Mouse (Mus musculus): ENCODE measurements at regions not wholly inside any gene's neighbourhood (a gene's known extent, or its start where the extent isn't known, plus 50 kb on each side); places are given as distances from the start of the nearest gene placed in this dataset.

DNA sequence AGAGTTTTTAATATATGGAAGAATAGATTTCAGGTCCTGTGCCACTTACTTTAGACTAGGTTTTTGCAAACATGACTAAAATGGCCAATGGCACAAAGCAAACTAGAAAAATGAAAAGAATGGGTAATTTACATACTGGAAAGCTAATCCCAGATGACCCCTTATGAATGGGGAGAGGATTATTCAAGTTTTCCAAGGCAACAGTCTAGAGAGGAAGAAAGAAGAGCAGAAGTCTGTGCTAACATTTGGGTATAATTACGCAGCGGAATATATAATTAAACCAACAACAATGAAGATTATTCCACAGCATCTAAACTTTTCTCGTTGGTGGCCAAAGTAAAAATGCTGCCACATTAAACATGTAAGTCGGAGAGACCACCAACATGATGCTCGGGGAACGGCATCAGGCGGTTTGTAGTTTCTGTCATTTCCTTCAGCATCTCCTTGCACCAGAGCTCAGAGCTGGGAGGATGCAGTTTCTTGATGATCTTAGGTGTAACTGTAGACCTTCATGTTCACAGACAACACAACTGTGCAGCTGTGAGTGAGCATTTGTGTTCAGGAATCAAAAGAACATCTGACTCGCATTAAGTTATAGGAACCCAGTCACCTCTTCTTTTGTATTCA is 51.2 kb upstream of the Tmtc2 start:
- no peaks in the 10 kb centered on the region for H3K36me3 ChIP-seq
- no peak overlapping the region for H3K4me2 ChIP-seq (replicated peaks)
- no peak overlapping the region for H3K9ac ChIP-seq
- ATAC-seq (ENCODE audit: low FRiP score): no peak
- H3K4me1 ChIP-seq: no peaks in the 10 kb centered on the region
- H3K27me3 ChIP-seq: no peaks in the 10 kb centered on the region
- WGBS: 79% methylated on average over 8 of the region's 8 CpGs
- H3K27ac ChIP-seq: no peak overlapping the region
- H3K9me3 ChIP-seq (replicated peaks): no peaks in the 10 kb centered on the region
- no peak overlapping the region for H3K4me3 ChIP-seq

Data from hindbrain, embryonic 12.5 days (tissue).